Mouse (Mus musculus) left cerebral cortex, postnatal 14 days (tissue): ENCODE results near the gene Lemd1. TPM values are rescaled to one million over a fixed set of nuclear protein-coding genes. Genes with fewer than 3 reads are reported as not detected.
A peak's percentile ranks its signal among the peaks of the same experiment; 100 is the strongest.

Source experiments
- DNase-seq, 2 experiments: peaks; one replicate each; pipeline ENCODE4 v3.0.0; 2021 to 2022; ENCODE audit warnings: low spot score in 2 of 2, mixed read lengths in 1 of 2
- intact Hi-C: fragments of 180-260 bp; cut with DNase I; formaldehyde crosslinking; loops from one replicate; pipeline ENCODE4 v1.15.1; 2025
- total RNA-seq, 2 experiments: library from RNA; stranded (reverse); gene quantifications; 2 replicates each; pipeline ENCODE4 v1.2.3; 2021

Gene Lemd1
- total RNA-seq, 2 experiments from 2014 or later, result 4.1 to 4.6 TPM

DNA sequence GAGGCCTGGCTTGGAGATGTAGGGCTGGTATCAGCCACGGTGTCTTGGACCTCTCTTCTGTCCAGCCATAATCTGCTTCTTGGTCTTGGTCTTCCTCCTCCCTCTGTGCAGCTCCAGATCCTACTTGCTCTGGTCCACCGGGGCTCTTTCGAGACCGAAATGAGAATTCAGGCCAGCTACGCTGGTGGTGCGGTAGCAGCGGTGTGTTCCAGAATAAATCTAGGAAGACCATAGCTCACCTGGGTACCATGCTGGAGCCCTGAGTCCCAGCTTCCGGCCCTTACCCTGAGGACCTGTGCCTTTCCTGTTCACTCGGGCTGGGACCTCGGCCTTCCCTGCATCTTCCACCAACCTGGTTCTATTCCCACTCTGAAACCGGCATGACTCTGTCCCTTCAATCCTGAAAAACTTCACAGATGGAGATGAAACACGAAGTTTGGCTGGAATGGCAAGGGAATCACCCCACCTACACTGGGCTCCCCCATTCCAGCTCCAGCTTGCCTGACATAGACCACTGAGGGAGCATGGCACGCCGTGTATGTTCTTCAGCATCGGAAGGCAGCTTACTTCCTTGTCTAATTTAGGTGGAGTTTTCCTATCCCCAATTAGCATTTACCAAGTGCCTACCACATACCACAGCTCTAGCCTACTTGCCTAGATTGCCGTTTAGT lies 7.3 kb downstream of the Lemd1 start:
- intact Hi-C loops, result no loop called here
- DNase-seq, result no peak

- intact Hi-C loops, result no loop called here
- DNase-seq, result no peak
Measured at GRCm38 (mm10) chr1:132199244-132199643, 8.0 kb downstream of the Lemd1 start.

DNA sequence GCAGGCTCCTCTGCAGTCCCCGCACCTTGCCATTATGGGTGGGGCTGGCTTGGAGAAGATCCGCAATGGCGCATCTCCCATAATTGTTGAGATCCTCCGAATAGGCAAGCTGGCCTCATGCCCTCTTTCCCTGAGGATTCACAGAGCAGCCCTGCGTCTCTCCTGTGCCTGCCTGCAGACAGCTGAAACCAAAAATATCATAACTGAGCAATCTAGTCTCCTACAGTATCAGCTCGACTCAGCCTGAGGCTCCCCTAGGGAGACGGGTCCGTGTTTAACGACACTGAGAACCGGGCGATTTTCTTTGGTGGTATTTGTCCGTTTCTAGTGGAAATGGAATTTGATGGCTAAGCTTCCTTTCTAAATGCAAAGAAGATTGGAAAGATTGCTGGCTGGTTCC lies 8.7 kb downstream of the Lemd1 start:
- DNase-seq, result no peak

DNA sequence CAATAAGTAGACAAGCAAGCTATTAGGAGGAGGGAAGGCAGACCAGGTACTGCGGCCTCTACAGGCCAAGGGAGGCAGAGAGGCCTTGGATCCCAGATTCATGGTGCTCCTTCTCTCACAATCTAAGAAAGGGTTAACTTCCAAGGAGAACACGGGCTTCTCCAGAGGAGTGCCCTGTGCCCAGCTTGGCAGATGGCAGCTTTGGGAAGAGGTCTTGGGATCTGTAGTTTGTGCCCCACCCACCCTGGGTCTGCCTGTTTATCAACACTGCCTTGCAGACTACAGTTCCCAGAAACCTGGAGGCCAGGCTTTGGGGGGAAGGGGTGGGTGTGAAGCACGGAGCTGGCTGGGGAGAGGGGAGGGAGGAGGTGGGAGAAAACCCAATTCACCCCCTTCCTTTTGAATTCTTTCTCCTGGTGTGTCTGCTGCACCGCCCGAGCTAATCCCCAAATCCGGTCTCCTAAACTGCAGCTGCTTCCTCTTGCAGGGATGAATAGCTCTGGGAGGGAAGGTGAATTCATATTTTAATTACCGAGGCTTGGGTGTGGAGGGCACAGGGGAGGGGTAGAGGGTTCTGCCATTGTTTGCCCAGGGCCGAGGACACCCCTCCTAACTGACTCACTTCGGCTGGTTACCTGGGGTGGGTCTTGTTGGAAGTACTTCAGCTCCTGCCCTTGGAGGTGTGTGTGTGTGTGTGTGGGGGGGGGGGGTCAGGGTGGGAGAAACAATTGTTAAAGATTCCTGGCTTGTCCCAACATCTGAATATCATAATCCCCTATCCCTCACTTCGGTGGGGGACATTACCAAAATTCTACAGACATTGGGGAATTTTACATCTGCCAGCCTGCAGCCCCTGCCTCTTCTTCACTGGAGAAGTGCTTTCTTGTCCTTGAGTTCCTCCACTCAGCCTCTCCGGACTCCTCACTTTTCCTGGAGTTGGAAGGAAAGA lies 9.6 kb downstream of the Lemd1 start:
- intact Hi-C loops, result no loop called here
- peak; percentile 82 to 94 for DNase-seq

More for the DNA sequence above, 8.7 kb downstream of the Lemd1 start:
- intact Hi-C loops, result no loop called here

GRCm38 (mm10) chr1:132201511-132201860 lies 10.3 kb downstream of the Lemd1 start:
- intact Hi-C loops, result no loop called here
- no peak for DNase-seq

DNA sequence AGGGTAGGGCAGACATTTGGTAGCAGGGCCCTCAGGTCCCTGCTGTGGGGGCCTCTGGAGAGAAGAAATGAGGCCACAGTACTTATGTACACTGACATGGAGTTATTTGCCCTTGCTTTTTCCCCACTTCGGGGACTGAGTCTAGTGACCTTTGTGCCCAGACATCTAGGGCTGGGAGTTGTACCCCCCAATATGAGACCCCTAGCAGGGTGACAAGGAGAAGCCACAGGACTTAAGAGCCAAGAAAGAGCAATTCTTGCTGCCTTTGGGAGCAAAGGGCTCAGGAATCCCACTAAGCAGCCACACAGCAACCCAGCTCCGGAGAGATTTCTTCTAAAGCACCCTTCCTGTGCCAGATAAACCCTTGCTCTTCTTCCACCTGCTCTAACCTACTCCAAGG lies 10.7 kb downstream of the Lemd1 start:
- intact Hi-C loops, result no loop called here
- no peak for DNase-seq

DNA sequence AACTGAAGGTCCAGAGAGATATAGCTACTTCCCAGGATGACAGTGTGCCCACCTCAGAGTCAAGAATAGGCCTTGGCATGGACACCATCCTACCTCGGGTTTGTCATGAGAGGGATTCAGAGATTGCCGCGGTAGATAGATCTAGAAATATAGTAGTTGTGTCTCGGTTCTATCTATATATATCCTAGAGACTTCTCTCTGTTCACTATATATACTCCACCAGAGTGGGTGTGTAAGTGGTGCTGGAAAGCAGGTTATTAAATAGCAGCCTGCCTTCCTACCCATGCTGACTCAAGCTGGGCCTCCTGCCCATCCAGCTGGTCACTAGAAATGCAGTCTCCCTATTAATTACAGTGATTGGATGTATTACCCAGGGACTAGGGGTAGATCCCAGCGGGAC lies 11.5 kb downstream of the Lemd1 start:
- intact Hi-C loops, result no loop called here
- peak in 1 of 2 experiments; percentile 66 for DNase-seq

DNA sequence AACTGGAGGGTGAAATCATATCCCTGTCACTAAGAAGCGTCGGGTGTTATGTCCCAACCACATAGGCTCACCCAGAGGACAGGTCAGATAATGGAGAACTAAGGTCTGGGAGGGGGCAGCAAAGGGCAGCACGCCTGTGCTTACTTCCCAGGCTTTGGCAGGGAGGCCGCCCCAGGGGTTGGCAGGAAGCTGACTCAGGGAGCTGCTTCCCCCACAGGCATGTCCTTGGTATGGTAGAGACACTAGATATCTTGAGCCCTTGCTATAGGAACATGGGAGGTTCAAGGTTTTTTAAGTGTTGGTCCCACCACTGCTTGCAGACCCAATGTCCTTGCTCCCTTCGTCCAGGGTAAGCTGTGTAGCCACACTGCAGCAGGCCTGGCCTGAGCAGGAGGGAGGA lies 14.7 kb downstream of the Lemd1 start:
- no peak for DNase-seq
- intact Hi-C loops, result no loop called here

GRCm38 (mm10) chr1:132206828-132207227 lies 15.6 kb downstream of the Lemd1 start:
- DNase-seq, result no peak
- intact Hi-C loops, result no loop called here

DNA sequence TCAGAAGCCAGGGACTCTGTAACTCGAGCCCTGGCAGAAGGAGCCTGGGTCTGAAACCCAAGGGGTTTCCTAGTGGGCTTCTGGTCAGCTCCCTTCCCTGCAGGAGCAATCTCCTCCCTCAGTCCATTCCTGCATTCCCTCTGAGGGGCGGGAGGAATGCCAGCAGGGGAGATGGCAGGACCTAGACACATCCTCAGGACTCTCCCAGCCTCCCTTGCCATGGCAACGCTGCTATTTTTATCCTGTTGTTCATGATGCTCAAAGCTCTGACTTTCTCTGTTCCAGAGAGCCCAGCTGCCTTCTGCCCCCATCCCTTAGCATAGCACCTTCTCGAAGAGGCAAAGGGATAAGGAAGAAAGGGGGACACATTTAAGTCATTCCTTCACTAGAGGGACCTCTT lies 16.9 kb downstream of the Lemd1 start:
- peak; percentile 66 to 85 for DNase-seq
- intact Hi-C loops, result no loop called here

DNA sequence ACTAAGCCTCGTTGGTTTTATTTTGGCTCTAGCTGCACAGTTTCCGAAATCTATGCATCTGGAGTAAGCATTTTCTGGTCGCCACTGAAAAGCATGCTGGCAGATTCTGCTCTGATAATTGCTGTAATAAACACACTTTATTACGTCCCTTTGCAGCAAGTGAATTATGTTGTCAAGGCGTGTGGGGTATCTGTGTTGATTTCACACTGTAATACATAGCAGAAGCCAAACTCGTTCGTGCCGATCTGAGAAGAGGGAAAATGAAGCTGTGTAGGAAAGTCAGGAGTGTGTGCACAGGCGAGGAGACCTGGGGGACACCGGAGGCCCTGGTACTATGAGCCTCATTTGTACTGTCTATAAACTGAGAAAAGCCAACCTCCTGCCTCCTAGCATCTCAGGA lies 18.2 kb downstream of the Lemd1 start:
- intact Hi-C loops, result no loop called here
- DNase-seq, result no peak

DNA sequence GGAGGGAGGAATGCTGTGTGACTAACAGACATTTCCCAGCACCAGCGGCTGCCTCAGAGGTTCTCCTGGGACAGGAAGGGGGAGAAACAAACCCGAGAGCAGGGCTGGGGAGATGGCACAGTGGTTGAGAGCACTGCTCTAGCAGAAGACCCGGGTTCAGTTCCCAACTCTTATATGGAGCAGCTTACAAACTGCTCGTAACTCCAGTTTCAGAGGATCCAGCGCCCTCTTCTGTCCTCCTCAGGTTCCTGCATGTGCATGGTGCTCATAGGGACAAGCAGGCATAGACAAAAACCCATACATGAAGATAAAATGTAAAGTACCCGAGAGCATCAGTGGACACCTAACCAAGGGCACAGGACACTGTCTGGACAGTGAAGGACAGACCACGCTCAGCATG lies 19.7 kb downstream of the Lemd1 start:
- DNase-seq, result peak in 1 of 2 experiments; percentile 70
- intact Hi-C loops, result loop anchor here (10.0 kb wide), 1 partner anchor 94 kb away; no protein-coding TSS in a partner anchor

- intact Hi-C loops, result loop anchor here (10.0 kb wide), 1 partner anchor 93 kb away; no protein-coding TSS in a partner anchor
- no peak for DNase-seq
Measured at GRCm38 (mm10) chr1:132211672-132212071, 20.4 kb downstream of the Lemd1 start.

DNA sequence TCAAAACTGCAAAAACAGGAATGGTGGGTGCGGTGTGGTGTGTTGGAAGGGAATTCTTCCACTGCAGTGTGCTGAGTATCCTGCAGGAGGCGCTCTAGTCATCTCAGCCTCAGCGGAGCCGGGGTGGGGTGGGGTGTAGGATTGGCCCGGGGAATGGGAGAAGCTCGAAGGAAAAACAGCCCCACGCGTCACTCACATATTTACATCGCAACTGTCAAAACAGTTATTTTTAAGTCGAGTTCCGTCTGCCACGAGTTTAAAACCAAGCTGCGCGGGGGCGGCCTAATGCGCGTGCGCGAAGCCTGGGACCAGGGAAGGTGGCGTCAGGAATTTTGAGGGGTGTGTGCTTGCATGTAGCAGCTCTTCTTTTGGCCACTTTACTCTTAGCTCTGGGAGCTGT lies 21.0 kb downstream of the Lemd1 start:
- peak; percentile 94 to 96 for DNase-seq
- intact Hi-C loops, result loop anchor here (10.0 kb wide), 1 partner anchor 93 kb away; no protein-coding TSS in a partner anchor

GRCm38 (mm10) chr1:132213076-132213475 lies 21.8 kb downstream of the Lemd1 start:
- DNase-seq, result no peak
- intact Hi-C loops, result loop anchor here (10.0 kb wide), 1 partner anchor 92 kb away; no protein-coding TSS in a partner anchor

DNA sequence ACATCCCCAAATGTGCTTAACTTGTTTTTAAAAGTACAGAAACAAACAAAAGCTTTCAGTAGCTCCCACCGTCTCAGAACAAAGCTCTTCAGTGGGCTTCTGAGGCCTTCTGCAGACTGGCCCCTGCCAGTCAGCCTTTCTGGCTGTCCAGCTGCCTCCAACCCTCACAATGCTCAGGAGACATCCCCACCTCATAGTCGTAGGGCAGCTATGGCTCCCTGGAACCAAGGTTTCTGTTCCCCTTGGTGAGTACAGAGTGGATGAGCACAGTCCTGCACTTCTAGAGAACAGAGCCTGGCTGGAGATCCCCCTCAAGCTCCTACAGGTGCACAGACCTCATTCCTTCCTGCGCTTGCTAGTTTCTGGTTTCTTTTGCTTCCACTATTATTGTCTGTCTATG lies 25.0 kb downstream of the Lemd1 start:
- DNase-seq, result no peak
- intact Hi-C loops, result loop anchor here (10.0 kb wide), 1 partner anchor 89 kb away; no protein-coding TSS in a partner anchor

DNA sequence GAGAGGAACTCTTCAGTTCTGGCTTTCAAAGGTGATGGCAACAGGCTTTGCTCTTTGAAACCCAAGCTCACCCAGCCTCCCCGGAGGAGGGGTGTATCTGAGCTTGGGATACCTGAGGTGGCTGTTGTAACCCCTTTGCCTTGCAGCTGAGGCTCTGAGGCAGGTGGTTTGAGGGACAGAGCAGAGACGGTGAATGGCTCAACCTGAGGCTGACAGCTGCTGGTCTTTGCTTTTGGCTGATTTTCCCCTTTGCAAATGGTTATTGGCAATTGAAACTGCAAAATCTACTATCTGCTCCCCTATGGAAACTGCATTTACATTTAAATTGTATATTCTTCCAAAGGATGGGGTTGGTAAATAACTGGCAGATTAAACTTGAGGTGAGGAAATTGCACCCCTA lies 30.4 kb downstream of the Lemd1 start:
- DNase-seq, result no peak
- intact Hi-C loops, result no loop called here

GRCm38 (mm10) chr1:132222166-132222565 lies 30.9 kb downstream of the Lemd1 start:
- DNase-seq, result no peak

DNA sequence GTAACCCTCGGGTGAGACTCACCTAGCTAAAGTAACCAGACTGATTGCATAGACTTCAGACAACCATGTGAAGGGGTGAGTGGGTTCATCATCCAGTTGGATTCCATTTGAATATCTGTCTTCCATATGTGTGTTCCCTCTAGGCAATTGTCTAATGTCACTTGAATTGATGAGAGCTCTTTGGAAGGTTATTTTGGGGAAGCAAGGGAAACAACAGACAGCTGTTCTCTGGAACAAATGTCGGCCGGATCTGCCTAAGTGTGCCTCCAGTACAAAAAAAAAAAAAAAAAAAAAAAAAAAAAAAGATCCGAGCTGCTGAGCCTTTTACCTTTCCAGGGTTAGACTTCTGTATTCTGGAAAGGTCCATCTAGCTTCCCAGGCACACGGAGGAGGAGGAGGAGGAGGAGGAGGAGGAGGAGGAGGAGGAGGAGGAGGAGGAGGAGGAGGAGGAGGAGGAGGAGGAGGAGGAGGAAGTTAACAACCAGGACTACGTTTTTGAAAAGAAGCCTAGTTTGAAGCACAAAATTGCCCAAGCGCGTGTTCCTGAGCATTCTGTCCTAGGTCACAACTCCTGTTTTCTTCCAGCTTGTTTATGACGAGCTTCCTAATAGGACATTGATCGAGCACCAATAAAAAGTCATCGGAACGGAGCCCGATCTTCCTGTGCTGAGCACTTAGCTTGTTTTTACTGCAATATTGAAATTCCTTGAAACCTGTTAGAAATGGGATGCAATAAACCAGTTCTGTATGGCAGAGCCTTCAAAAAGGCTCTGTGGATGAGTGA lies 35.3 kb downstream of the Lemd1 start:
- no peak for DNase-seq
- intact Hi-C loops, result no loop called here

More at GRCm38 (mm10) chr1:132222166-132222565, 30.9 kb downstream of the Lemd1 start:
- intact Hi-C loops, result no loop called here

GRCm38 (mm10) chr1:132229667-132230066 lies 38.4 kb downstream of the Lemd1 start, which contains the start of gene Gm10188:
TSS of gene Gm10188 (minus strand) at chr1:132229767.
- intact Hi-C loops, result no loop called here

More at GRCm38 (mm10) chr1:132229667-132230066, 38.4 kb downstream of the Lemd1 start, which contains the start of gene Gm10188:
- DNase-seq, result no peak
